Mouse (Mus musculus) spleen, postnatal 14 days (tissue): ENCODE measurements around the gene Arhgef11.

Experiments
- DNase-seq, 2 experiments: peaks; one replicate each; pipeline ENCODE4 v3.0.0; 2021 to 2022; ENCODE audit warnings: low spot score in 2 of 2

The Arhgef11 gene

GRCm38 (mm10) chr3:87661291-87661690 is 43.9 kb downstream of the Arhgef11 start:
- no peak for DNase-seq

DNA sequence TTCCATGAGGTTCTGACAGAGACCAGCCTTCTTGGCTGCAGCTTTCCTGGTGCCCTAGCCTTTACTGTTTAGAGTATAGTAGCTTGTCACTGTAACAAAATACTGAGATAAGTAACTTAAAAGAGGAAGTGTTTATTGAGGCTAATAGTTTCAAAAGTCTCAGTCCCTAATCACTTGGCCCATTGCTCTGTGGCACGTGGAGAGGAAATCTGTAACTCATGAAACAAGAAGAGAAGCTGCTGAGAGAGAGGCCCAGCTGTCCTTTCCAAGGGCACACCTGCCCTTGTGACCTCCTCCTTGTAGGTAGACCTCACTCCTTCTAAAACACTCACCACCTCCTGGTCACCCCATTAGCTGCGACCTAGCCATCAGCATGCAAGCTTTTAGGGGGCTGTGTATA is 101.2 kb downstream of the Arhgef11 start:
- DNase-seq = no peak

- DNase-seq = no peak
These were observed 107.2 kb downstream of the Arhgef11 start for GRCm38 (mm10) chr3:87724556-87724955.

DNA sequence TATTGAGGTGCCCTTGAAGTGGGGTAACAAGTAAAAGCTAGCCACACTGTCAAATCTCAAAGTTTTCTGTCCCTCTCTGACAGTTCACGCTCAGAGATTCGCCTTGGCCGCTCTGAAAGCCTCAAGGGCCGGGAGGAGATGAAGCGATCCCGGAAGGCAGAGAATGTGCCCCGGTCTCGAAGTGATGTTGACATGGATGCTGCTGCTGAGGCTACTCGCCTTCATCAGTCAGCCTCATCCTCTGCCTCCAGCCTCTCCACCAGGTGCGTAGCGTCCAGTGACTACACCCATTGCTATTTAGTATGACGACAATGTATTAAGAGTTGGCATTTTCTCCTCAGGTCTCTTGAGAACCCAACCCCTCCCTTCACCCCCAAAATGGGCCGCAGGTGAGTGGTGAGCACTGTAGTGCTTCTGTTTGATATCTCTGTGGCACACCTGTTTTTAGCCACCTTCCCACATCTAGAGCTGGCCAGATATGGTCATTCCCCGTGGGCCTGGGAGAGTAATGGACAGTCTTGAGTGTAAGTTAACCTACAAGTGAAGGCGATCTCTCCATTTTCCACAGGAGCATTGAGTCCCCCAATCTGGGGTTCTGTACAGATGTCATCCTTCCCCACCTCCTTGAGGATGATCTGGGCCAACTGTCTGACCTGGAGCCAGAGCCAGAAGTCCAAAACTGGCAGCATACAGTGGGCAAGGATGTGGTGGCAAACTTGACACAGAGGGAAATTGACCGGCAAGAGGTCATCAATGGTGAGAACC is 108.2 kb downstream of the Arhgef11 start:
- peak in 1 of 2 experiments; percentile 5 for DNase-seq

DNA sequence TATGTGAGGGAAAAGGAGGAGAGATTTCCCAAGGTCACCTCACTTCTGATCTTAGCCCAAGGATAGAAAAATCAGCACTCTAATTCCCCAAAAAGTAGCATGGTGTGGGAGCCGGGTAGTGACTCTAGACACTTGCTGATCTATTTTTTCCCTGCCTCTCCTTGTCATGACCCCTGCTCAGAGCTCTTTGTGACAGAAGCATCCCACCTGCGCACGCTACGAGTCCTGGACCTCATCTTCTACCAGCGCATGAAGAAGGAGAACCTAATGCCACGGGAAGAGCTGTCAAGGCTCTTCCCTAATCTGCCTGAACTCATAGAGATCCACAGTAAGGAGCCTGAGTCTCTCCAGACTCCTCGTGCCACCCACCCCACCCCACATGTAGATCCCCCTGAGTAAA is 108.8 kb downstream of the Arhgef11 start:
- peak in 1 of 2 experiments; percentile 1 for DNase-seq

GRCm38 (mm10) chr3:87728696-87729095 is 111.3 kb downstream of the Arhgef11 start:
- no peak for DNase-seq

DNA sequence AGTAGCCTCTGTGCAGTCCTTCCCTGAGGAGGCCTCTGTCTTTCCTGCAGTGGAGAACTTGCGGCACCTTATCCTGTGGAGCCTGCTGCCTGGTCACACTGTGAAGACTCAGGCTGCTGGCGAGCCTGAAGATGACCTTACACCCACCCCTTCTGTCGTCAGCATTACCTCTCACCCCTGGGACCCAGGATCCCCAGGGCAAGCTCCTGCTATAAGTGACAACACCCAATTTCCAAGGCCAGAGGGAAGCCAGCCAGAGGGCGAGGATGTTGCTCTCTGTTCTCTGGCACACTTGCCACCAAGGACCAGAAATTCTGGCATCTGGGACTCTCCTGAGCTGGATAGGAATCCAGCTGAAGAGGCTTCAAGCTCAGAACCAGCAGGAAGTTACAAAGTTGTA is 115.7 kb downstream of the Arhgef11 start:
- no peak for DNase-seq

DNA sequence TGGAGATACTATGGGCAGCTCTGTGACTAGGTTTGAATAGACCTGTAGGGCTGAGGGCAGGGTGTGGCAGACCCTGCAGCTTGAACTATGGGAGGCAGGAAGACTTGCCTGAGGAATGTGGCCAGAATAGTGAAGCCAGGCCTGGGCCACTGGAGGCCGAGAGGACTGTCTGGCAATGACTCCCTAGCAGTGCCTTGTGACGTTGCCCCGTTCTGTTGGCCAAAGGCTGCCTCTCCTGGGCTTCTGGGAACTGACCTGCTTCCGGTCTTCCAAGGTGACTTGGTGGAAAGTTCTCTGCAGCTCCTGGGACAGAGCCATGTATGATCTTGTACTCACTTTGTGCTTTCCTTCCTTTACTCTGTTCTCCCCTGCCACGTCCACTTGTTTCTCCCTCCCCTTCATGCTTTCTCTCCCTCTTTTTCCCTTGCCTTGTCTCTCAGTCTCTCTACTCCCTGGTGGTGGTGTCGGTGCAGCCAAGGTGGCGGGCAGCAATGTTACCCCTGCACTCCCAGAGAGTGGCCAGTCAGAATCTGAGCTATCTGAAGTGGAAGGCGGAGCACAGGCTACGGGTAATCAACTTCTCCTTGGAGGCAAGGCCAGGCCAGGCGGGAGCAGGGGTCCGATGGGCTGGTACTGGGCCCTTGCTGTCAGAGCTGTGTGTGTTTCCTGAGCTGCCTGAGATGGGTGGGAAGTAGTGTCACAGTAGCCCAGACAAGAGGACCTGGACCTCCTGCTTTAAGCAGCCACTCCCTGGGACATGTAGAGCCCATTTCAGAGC is 116.8 kb downstream of the Arhgef11 start:
- no peak for DNase-seq

DNA sequence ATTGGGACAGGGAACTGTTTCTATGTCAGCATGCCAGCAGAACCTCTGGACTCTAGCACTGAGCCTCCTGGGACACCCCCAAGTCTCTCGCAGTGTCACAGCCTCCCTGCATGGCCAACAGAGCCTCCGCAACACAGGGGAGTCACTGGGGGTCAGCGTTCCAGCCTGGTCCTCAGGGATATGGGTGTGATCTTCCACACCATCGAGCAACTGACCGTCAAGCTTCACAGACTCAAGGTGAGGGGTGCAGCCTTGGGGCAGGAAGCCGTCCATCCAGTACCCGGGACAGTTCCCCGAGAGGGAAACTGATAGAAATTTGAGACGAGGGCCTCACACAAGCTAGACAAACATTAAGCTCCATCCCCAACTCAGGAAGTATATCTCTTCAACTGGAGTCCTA is 118.0 kb downstream of the Arhgef11 start:
- no peak for DNase-seq

DNA sequence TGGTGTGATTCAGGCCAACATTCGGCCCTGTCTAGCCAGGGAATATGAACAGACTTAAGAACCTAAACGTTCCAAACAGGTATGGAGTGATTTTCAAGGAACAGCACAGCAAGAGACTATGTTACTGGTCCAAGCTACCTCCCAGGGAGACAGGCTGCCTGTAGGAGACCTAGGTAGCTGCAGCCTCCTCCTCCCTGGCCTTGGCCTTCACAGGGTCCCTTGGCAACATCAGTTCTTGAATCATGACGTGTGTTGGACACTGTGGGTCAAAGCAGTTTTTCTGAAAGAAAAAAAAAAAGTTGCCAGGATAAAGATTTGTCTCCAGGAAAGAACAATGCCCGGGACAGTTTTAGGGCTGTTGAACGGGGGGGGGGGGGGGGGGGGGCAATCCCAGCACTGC is 121.5 kb downstream of the Arhgef11 start:
- DNase-seq = no peak

GRCm38 (mm10) chr3:87742013-87742412 is 124.7 kb downstream of the Arhgef11 start:
- no peak for DNase-seq

DNA sequence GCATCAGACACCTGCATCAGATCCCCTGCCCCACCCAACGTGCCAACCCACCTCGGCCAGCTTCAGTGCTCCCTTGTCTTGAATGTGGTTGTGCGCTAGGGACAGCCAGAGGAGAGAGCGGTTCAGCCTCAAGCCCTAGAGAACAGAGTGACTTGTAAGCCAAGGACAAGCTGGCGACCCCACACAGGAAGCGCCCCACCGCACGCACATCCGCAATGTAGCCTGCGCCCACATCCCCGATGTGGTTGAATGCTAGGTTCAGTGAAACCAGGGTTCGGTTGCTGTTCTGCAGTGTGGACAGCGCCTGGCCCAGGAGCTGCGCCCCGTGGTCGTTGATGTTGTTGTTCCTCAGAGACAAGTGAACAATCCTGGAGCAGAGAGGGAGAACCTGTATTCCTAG is 125.4 kb downstream of the Arhgef11 start:
- peak in 1 of 2 experiments; percentile 21 for DNase-seq

GRCm38 (mm10) chr3:87743927-87744326 is 126.6 kb downstream of the Arhgef11 start:
- no peak for DNase-seq

GRCm38 (mm10) chr3:87745036-87745659 is 127.8 kb downstream of the Arhgef11 start:
- DNase-seq = no peak

GRCm38 (mm10) chr3:87748431-87748830 is 131.1 kb downstream of the Arhgef11 start, which contains the start of gene Lrrc71:
Gene Lrrc71 (minus strand): TSS chr3:87748625.
- no peak for DNase-seq

DNA sequence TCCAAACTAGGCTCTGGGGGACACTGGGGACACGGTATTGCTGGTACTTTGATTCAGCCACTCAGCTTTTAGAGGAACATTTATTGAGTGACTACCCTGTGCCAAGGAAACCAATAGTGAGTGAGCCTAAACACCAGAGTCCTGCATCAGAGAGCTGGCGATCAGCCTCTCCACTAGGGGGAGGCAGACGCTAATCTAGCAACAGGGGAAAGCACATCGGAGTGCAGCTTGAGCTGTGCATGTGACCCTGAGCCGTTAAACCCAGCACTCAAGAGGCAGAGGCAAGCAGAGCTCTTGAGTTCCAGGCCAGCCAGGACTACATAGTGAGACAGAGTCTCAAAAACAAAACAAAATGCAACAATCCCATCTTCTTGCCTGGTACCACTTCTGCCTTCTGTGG is 131.7 kb downstream of the Arhgef11 start:
- peak in 1 of 2 experiments; percentile 25 for DNase-seq

- DNase-seq = no peak
These were observed 132.6 kb downstream of the Arhgef11 start for GRCm38 (mm10) chr3:87749977-87750376.

DNA sequence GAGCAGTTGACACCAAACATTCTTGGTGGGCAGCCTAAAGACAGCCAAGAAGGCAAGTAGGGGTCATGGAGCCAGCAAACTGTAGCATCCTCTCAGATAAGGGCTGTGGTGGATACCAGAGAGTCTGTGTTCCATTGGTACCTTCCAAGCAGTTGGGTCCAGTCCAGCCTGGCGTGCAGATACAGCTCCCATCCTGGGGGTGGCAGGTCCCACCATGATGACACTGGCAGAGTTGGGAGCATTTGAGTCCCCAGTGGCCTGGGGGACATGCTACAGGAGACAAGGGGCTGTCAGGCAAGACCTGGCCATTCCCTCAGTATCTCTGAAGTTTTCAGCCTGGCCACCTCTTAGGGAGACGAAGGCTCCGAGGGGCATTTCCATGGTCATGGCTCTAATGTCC is 135.2 kb downstream of the Arhgef11 start:
- no peak for DNase-seq

- DNase-seq = no peak
These were observed 136.5 kb downstream of the Arhgef11 start for GRCm38 (mm10) chr3:87753829-87754228.

GRCm38 (mm10) chr3:87755964-87756363 is 138.6 kb downstream of the Arhgef11 start:
- peak; percentile 59 to 79 for DNase-seq

DNA sequence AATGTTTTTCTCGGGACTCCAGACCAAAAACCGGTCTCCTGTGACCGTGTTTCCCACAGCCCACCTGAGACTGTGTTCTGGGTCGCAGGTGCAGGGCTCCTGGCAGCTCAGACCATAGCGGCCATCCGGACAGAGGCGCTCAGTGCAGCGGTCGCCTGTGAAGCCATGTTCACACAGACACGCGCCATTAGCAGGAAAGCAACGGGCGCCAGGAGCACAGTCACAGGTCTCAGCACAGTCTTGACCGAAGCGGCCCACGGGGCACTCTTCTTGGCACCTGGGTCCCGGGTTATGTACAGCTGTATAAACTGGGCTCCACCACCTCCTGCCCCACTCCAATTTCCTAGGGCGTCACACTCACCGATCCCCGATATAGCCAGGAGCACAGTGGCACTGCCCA is 139.1 kb downstream of the Arhgef11 start:
- no peak for DNase-seq

DNA sequence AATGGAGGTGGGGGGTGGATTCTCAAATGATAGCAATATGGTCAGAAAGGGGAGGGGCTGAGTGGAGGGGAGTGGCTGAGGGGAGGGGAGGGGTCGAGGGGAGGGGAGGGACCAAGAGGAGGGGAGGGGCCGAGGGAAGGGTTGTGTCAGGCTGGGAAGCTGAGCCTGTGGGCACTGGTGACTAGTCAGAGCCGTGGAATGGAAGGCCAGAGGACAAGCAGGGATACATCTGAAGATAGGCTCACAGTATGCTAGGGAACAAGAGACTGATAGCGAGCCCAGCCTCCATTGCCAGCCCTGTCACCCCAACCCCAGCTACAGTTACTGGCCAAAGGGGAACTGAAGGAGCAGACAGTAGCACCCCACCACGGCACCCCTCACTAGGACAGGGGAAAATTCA is 141.3 kb downstream of the Arhgef11 start:
- DNase-seq = no peak
